Mouse (Mus musculus) liver, embryonic 11.5 days (tissue): ENCODE results near the gene Pptc7. TPM values are rescaled to one million over a fixed set of nuclear protein-coding genes. Genes with fewer than 3 reads are reported as not detected.

Experiments
- polyA plus RNA-seq: library from polyadenylated mRNA; unstranded; fragments of >200 nt; fragmentation: Nextera tagmentation; extraction: Ambion mirVana; gene quantifications from 2 replicates; pipeline ENCODE4 v1.2.1, GENCODE M21; 2014

The Pptc7 gene
- polyA plus RNA-seq, 1 experiment from 2014 or later, result 8.2 TPM

Other genes starting within 250 kb of the Pptc7 start
- 4.9 and 5.2 TPM in 2 replicates for gene Cux2, start 234.3 kb upstream of the Pptc7 start, polyA plus RNA-seq
- 9.9 and 20.9 TPM in 2 replicates for gene Myl2, start 183.4 kb upstream of the Pptc7 start, polyA plus RNA-seq
- gene Ccdc63, start 143.5 kb upstream of the Pptc7 start, polyA plus RNA-seq, result 0.32 and 0.39 TPM in 2 replicates
- 276 and 285 TPM in 2 replicates for gene Ppp1cc, start 126.1 kb upstream of the Pptc7 start, polyA plus RNA-seq
- 3.1 and 4.3 TPM in 2 replicates for gene Hvcn1, start 77.6 kb upstream of the Pptc7 start, polyA plus RNA-seq
- gene Tctn1, start 19.9 kb upstream of the Pptc7 start, polyA plus RNA-seq, result 2.1 and 3.1 TPM in 2 replicates
- gene Rad9b, start 69.9 kb downstream of the Pptc7 start, polyA plus RNA-seq, result 7.0 and 7.9 TPM in 2 replicates
- gene Vps29, start 70.0 kb downstream of the Pptc7 start, polyA plus RNA-seq, result 204 and 211 TPM in 2 replicates
- gene Gpn3, start 87.5 kb downstream of the Pptc7 start, polyA plus RNA-seq, result 112 and 114 TPM in 2 replicates
- 50.7 and 52.1 TPM in 2 replicates for gene Fam216a, start 88.0 kb downstream of the Pptc7 start, polyA plus RNA-seq
- gene Arpc3, start 107.5 kb downstream of the Pptc7 start, polyA plus RNA-seq, result 122 and 125 TPM in 2 replicates
- 27.0 and 27.4 TPM in 2 replicates for gene Anapc7, start 137.3 kb downstream of the Pptc7 start, polyA plus RNA-seq
- 45.2 and 46.8 TPM in 2 replicates for gene Atp2a2, start 217.9 kb downstream of the Pptc7 start, polyA plus RNA-seq